Mouse (Mus musculus): ENCODE data around the gene Camkmt.

- TF ChIP-seq CTCF (IDR thresholded peaks at IDR 0.05; ENCODE audit: control insufficient read depth, insufficient read depth, insufficient replicate concordance, low read depth, low read length) (no peak), POLR2A (IDR thresholded peaks at IDR 0.05; ENCODE audit: control insufficient read depth, low read depth, low read length) (no peak)
Observed at GRCm38 (mm10) chr17:85374100-85374833, 283.9 kb downstream of the Camkmt start.
